Mouse (Mus musculus) hindbrain, embryonic 11.5 days (tissue): ENCODE data around the gene AU018091. TPM values are rescaled to one million over a fixed set of nuclear protein-coding genes. Genes with fewer than 3 reads are reported as not detected.
A peak's percentile ranks its signal among the peaks of the same experiment; 100 is the strongest.

Experiments used
- ATAC-seq: fragments of 200-750 bp; cut with Nextera tagmentation; 2 replicates; pipeline ENCODE4 v1.8.0; 2017; ENCODE audit warnings: mild to moderate bottlenecking, moderate TSS enrichment, moderate library complexity; ENCODE audit not compliant: low FRiP score
- DNase-seq: peaks from one replicate; pipeline ENCODE4 v3.0.0-alpha.2; 2015; ENCODE audit warnings: low spot score
- H3K27ac ChIP-seq: fragments of 300-500 bp; sonication (generic); 2 replicates; pipeline ENCODE4 v1.5.1; 2014; ENCODE audit warnings: mild to moderate bottlenecking, low read depth, low read length
- H3K27me3 ChIP-seq: fragments of 300-500 bp; sonication (generic); 2 replicates; pipeline ENCODE4 v1.6.1; 2014; ENCODE audit warnings: mild to moderate bottlenecking, low read length, moderate library complexity, mixed read lengths; ENCODE audit not compliant: control insufficient read depth, insufficient read depth
- H3K36me3 ChIP-seq: fragments of 300-500 bp; sonication (generic); 2 replicates; pipeline ENCODE4 v1.6.1; 2014; ENCODE audit warnings: mild to moderate bottlenecking, low read length, moderate library complexity, mixed read lengths; ENCODE audit not compliant: control insufficient read depth, insufficient read depth
- H3K4me1 ChIP-seq: fragments of 300-500 bp; sonication (generic); replicated peaks from 2 replicates; pipeline ENCODE4 v1.6.1; 2014; ENCODE audit warnings: low read length, mixed read lengths; ENCODE audit not compliant: control insufficient read depth, insufficient read depth
- H3K4me2 ChIP-seq: fragments of 300-500 bp; sonication (generic); replicated peaks from 2 replicates; pipeline ENCODE4 v1.6.1; 2014; ENCODE audit warnings: mild to moderate bottlenecking, low read depth, low read length
- H3K4me3 ChIP-seq: fragments of 300-500 bp; sonication (generic); 2 replicates; pipeline ENCODE4 v1.5.1; 2014; ENCODE audit warnings: low read depth, low read length
- H3K9ac ChIP-seq: fragments of 300-500 bp; sonication (generic); 2 replicates; pipeline ENCODE4 v1.6.1; 2014; ENCODE audit warnings: low read depth, low read length
- H3K9me3 ChIP-seq: fragments of 300-500 bp; sonication (generic); 2 replicates; pipeline ENCODE4 v1.6.1; 2016; ENCODE audit warnings: low read length; ENCODE audit not compliant: control insufficient read depth
- WGBS: fragments of 180-500 bp; shearing (Covaris S2); extraction: QIAGEN DNeasy Blood & Tissue Kit; methylation state at CpG from one replicate; pipeline ENCODE4 v1.1.7; 2014; 5-methylcytosine and 5-hydroxymethylcytosine counted together
- polyA plus RNA-seq: library from polyadenylated mRNA; unstranded; fragments of >200 nt; fragmentation: Nextera tagmentation; extraction: Ambion mirVana; gene quantifications from 2 replicates; pipeline ENCODE4 v1.2.1, GENCODE M21; 2014

AU018091 gene
- polyA plus RNA-seq, 1 experiment from 2014 or later, result 0.12 TPM

- WGBS, result 79% methylated on average over 4 of the region's 4 CpGs
- no peak overlapping the region for H3K4me2 ChIP-seq
- no peak overlapping the region for H3K4me3 ChIP-seq
- H3K27ac ChIP-seq, result no peak overlapping the region
- DNase-seq (no peak), ATAC-seq (no peak)
- no peak overlapping the region for H3K9ac ChIP-seq
- H3K9me3 ChIP-seq, result no peaks in the 10 kb centered on the region
- no peaks in the 10 kb centered on the region for H3K27me3 ChIP-seq
- H3K36me3 ChIP-seq, result no peaks in the 10 kb centered on the region
- H3K4me1 ChIP-seq, result no peaks in the 10 kb centered on the region
These were observed 35.6 kb upstream of the AU018091 start for GRCm38 (mm10) chr7:3204628-3205027.

GRCm38 (mm10) chr7:3203890-3204289 is 34.9 kb upstream of the AU018091 start:
- ATAC-seq, result no peak
- no peak overlapping the region for H3K9ac ChIP-seq
- H3K4me1 ChIP-seq, result no peaks in the 10 kb centered on the region
- no peaks in the 10 kb centered on the region for H3K36me3 ChIP-seq
- H3K9me3 ChIP-seq, result no peaks in the 10 kb centered on the region
- no peak overlapping the region for H3K4me3 ChIP-seq
- DNase-seq, result no peak
- H3K4me2 ChIP-seq, result no peak overlapping the region
- no peaks in the 10 kb centered on the region for H3K27me3 ChIP-seq
- 20% methylated on average over 3 of the region's 3 CpGs for WGBS
- H3K27ac ChIP-seq, result no peak overlapping the region

DNA sequence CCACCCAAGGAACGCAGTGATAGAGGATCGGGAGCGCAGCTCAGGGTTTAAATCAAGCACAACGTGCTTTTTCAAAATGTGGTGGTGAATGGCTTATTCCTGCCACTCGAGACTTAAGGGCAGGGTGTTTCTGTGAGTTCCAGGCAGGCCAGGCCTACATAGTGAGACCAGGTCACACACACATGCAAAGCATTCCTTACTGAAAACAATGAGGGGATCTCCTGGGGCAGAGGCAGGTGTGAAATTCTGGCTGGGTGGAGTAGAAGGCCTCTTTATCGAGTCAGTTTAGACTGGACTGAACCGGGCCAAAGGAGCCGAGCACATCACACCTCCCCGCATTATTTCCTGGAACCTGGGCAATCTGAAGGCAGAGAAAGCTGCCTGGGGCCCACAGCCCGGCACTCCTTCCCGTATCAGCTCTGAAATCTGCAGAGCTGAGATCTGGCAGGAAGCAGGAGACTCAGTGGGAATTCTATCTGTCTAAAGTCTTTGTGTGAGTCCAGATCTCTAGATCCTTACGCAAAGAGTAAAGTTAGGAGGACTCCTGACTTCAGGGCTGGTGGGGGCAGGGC is 32.2 kb upstream of the AU018091 start:
- H3K9ac ChIP-seq, result no peak overlapping the region
- ATAC-seq (no peak), DNase-seq (no peak)
- H3K4me1 ChIP-seq, result no peaks in the 10 kb centered on the region
- no peaks in the 10 kb centered on the region for H3K9me3 ChIP-seq
- no peaks in the 10 kb centered on the region for H3K36me3 ChIP-seq
- 40% methylated on average over 12 of the region's 12 CpGs for WGBS
- no peaks in the 10 kb centered on the region for H3K27me3 ChIP-seq
- H3K4me3 ChIP-seq, result no peak overlapping the region
- no peak overlapping the region for H3K4me2 ChIP-seq
- H3K27ac ChIP-seq, result no peak overlapping the region

- no peaks in the 10 kb centered on the region for H3K9me3 ChIP-seq
- H3K27me3 ChIP-seq, result no peaks in the 10 kb centered on the region
- ATAC-seq (no peak), DNase-seq (peak; percentile 22)
- H3K36me3 ChIP-seq, result no peaks in the 10 kb centered on the region
- H3K4me1 ChIP-seq, result no peaks in the 10 kb centered on the region
- H3K9ac ChIP-seq, result no peak overlapping the region
- WGBS, result 45% methylated on average over 11 of the region's 11 CpGs
- H3K4me2 ChIP-seq, result no peak overlapping the region
- no peak overlapping the region for H3K4me3 ChIP-seq
- H3K27ac ChIP-seq, result no peak overlapping the region
These were observed 29.9 kb upstream of the AU018091 start for GRCm38 (mm10) chr7:3198884-3199283.

- no peaks in the 10 kb centered on the region for H3K9me3 ChIP-seq
- no peak for DNase-seq
- no peak overlapping the region for H3K9ac ChIP-seq
- no peak overlapping the region for H3K4me3 ChIP-seq
- no peak overlapping the region for H3K27ac ChIP-seq
- ATAC-seq, result no peak
- H3K4me1 ChIP-seq, result no peaks in the 10 kb centered on the region
- H3K4me2 ChIP-seq, result no peak overlapping the region
- H3K27me3 ChIP-seq, result no peaks in the 10 kb centered on the region
- no peaks in the 10 kb centered on the region for H3K36me3 ChIP-seq
- WGBS, result 67% methylated on average over 5 of the region's 5 CpGs
These were observed 26.8 kb upstream of the AU018091 start for GRCm38 (mm10) chr7:3195850-3196249.

- H3K9ac ChIP-seq, result no peak overlapping the region
- WGBS, result 85% methylated on average over 4 of the region's 4 CpGs
- ATAC-seq, result no peak
- H3K27ac ChIP-seq, result no peak overlapping the region
- no peaks in the 10 kb centered on the region for H3K27me3 ChIP-seq
- no peak overlapping the region for H3K4me2 ChIP-seq
- DNase-seq, result no peak
- H3K9me3 ChIP-seq, result no peaks in the 10 kb centered on the region
- no peaks in the 10 kb centered on the region for H3K36me3 ChIP-seq
- no peak overlapping the region for H3K4me3 ChIP-seq
- no peaks in the 10 kb centered on the region for H3K4me1 ChIP-seq
These were observed 25.5 kb upstream of the AU018091 start for GRCm38 (mm10) chr7:3194531-3194930.

- H3K4me2 ChIP-seq, result no peak overlapping the region
- H3K27ac ChIP-seq, result no peak overlapping the region
- H3K4me1 ChIP-seq, result no peaks in the 10 kb centered on the region
- no peaks in the 10 kb centered on the region for H3K9me3 ChIP-seq
- DNase-seq (peak; percentile 40), ATAC-seq (no peak)
- H3K36me3 ChIP-seq, result no peaks in the 10 kb centered on the region
- no peak overlapping the region for H3K9ac ChIP-seq
- H3K27me3 ChIP-seq, result no peaks in the 10 kb centered on the region
- H3K4me3 ChIP-seq, result no peak overlapping the region
- 16% methylated on average over 6 of the region's 6 CpGs for WGBS
These were observed 24.9 kb upstream of the AU018091 start for GRCm38 (mm10) chr7:3193905-3194304.

- Histone ChIP-seq H3K9ac (no peak overlapping the region), H3K36me3 (no peaks in the 10 kb centered on the region), H3K27me3 (no peaks in the 10 kb centered on the region), H3K4me2 (no peak overlapping the region), H3K4me3 (no peak overlapping the region), H3K4me1 (no peaks in the 10 kb centered on the region), H3K27ac (no peak overlapping the region), H3K9me3 (no peaks in the 10 kb centered on the region)
- ATAC-seq (no peak), DNase-seq (no peak)
- 79% methylated on average over 4 of the region's 4 CpGs for WGBS
These were observed 24.1 kb upstream of the AU018091 start for GRCm38 (mm10) chr7:3193049-3193632.

GRCm38 (mm10) chr7:3191971-3192498 is 23.0 kb upstream of the AU018091 start:
- no peaks in the 10 kb centered on the region for H3K4me1 ChIP-seq
- H3K4me3 ChIP-seq, result no peak overlapping the region
- WGBS, result 87% methylated on average over 12 of the region's 12 CpGs
- DNase-seq, result no peak
- no peaks in the 10 kb centered on the region for H3K27me3 ChIP-seq
- H3K27ac ChIP-seq, result no peak overlapping the region
- no peak overlapping the region for H3K4me2 ChIP-seq
- H3K9ac ChIP-seq, result no peak overlapping the region
- H3K9me3 ChIP-seq, result no peaks in the 10 kb centered on the region
- no peaks in the 10 kb centered on the region for H3K36me3 ChIP-seq
- no peak for ATAC-seq
